Mouse (Mus musculus) kidney, postnatal 14 days (tissue): ENCODE measurements around the gene Opn1mw.
"Not testable (repeated sequence)": the region's sequence is repeated elsewhere in the genome, so short reads cannot be mapped to it uniquely, and the experiment has no call there.

Experiments used
- DNase-seq: peaks from one replicate; pipeline ENCODE4 v3.0.0; 2022; ENCODE audit warnings: mixed read lengths

Gene Opn1mw

DNA sequence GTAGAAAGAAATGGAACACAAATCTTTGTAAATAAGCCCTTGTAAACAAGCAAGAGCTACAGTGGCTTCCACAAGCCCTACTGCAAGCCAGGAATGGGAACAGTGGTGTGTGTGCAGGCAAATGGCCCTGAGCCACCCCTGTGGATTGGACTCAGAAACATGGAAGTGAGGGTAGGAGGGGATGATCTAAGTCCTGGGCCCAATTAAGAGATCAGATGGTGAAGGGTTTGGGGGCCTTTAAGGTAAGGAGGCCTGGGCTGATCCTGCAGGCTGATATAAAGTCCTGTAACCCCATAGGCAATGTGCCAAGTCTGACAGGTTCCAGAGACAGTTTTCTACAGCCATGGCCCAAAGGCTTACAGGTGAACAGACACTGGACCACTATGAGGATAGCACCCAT is at the start of gene Opn1mw:
Gene Opn1mw, plus strand, starts transcription at position 301 of the 400 bp plus-strand sequence.
- DNase-seq: no peak

DNA sequence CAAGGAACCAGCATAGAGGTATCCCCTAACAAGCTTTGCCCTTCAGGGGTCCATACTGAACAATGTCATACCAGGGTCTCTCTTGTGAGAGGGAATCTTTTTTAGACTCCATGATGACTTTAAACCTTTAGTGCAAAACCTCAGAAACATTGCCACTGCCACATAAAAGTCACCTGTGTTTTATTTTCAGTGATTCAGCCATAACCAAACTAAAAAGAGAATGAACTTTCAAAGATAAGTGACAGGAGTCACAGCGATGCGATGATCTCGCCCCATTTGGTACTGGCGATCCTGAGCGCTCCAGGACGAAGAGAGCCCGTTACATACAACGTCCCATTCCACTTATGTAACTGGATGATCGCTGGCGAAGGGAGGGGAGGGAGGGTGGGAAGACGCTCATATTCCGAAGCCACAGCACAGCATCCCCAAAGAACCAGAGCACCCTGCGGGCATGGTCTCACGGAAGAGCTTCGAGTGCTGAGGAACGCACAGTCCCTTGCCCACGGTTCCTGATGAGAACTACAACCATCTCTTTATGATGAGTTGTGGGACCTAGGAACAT is 42.9 kb upstream of the Opn1mw start:
- DNase-seq: no peak

DNA sequence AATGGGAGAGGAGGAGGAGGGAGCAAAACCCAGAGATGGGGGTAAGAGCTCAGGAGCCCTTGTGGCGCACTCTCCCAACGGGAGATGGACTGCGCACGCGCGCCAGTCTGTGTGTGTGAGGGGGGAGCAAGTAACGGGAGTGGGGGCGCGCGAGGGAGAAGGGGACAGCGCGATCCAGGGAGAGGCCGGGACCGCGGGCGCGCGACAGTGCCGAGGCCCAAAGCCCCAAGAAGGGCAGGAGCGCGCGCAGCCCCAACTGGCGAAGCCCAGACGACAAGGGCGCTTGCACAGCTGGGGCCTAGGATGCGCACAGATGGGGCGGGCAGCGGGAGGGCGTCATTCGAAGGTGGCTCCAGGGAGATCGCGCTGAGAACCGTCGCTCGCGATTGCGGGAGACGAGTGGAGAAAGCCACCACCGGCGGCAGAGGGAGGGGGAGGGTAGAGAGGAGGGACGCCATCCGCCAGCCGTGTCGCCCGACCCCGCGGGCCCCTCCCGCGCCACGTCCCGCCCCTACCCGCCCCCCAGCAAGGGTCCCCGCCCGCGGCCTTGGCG is 42.2 kb upstream of the Opn1mw start:
- peak; percentile 83 for DNase-seq

DNA sequence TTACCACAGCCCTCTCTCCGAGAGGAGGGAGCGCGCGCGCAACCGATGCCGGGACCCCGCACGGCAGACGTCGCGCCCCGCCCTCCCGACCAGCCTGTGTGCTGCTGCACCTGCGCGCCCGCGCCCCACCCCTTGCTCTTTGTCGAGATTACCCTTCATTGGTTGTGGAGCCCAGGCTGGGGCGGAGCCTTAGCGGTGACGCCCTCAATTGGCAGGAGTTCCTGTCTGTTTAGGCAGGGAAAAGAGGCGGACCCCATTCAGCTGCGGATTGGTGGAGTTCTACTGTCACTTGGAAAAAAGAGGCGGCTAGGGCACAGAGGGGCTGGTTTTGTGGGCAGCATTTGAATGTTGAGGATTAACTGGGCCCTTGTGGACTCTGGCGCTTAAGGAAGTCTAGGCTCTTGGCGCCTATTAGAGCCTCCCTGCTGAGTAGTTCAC is 41.6 kb upstream of the Opn1mw start:
- DNase-seq: peak; percentile 99

DNA sequence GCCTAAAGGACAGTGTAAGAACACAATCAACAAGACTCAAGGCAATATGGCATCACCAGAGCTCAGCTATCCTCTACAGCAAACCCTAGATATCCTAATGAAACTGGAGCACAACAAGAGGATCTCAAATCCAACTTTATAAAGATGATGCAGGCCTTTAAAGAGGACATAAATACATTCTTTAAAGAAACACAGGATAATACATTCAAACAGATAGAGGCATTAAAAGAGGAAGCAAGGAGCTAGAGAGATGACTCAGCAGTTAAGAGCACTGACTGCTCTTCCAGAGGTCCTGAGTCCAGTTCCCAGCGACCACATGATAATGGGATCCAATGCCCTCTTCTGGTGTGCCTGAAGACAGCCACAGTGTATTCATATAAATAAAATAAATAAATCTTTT is 32.1 kb upstream of the Opn1mw start:
- DNase-seq: no peak

DNA sequence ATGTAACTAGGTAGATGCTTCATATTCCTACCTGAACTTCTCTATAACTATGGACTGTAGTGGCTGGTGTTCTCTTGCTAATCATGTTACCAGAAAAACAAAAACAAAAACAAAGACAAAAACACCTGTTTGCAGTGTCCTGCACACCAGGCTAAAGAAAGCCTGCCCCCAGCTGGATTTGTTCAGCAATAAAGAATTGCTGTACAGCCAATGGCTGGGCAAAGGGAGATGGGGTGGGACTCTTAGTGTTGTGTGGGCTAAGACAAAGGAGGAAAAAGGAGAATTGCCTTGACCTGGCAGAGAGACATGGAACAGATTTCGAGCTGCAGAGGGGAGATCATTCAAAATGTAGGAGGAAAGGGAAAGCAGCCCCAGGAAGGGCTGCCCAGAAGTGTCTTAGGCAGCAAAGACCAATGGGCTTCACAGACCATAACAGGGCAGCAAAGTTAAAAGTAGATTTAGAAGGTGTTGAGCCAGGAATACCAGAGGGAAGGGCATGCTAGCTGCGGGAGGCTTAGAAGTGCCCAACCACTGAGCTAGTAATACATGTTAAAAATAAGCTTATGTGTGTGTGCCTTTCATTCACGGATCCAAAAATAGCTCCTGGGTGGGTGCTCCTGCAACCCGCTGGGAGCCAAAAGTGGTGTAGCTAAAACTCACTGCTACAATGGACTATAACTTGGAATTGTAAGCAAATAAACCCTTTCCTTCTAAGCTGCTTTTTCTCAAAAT is 23.6 kb upstream of the Opn1mw start:
- peak; percentile 3 for DNase-seq

DNA sequence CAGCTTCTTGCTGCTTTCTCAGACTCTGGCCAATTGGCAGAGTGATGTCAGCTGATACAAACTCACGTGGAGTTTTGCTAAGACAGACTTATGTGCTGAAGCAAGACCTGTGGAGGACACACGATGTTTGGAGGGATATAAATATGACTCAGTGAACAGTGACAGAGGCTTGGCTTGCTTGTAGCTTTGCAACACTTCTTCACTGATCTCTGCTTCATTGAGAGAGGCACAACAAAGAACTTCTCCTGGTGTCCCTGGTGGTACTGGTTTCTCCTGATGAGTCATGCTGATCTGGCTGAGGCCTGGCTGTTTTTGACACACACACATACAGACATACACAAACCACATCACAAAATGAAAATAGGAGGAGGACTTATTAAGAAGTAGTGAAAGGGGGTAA is 21.3 kb upstream of the Opn1mw start:
- no peak for DNase-seq

DNA sequence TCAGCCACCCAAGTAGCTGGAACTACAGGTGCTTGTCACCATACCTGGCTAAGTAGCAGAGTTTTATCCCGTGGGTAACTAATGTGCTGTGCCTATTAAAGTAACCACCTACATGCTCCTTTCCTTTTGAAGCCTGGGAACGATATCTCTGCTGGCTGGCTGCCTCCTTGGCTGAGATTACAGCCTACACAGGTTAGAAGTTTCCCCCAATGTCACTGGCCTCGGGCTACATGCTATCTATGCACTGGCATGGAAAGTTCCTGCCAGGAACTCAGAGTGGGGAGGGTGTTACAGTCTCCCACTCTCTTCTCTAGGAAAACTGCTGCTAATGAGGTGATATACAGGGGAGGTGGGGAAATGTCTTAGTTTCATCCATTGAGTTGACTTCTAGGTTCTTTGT is 18.5 kb upstream of the Opn1mw start:
- no peak for DNase-seq

DNA sequence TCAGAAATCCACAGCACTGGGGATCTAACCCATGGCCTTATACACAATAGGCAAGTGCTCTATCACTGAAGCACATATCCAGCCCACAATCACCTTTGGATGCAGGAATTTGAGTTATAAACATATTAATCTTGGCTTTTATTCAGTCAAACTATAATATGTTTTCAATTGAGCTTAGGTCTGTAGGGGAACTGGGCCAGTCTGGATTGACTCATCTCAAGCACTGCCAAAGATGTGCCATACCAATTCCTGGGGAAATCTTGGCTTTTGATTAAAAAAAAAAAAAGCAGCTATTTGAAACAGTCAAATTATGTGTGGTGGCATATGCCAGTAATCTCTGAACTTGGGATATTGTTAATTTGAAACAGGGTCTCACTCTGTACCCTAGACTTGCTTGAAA is 13.2 kb upstream of the Opn1mw start:
- no peak for DNase-seq

DNA sequence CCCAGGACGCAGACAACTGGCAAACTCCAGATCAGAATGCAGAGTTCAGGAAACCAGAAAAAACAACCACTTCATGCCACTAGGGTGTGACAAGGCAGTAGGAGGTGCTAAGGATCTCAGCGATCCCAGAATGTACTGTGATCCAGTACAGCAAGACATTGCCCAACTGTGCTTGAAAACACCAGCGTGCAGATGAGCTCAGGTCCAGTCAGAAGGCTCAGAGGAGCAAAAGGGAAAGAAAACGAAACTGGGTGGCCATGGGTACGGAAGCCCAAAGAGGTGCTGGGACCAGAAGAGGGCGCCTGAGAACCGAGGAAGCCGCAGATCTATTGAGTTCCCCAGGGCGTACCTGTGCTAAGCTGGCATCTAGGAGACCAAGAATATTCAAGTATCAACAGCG is 11.8 kb upstream of the Opn1mw start:
- peak; percentile 70 for DNase-seq

DNA sequence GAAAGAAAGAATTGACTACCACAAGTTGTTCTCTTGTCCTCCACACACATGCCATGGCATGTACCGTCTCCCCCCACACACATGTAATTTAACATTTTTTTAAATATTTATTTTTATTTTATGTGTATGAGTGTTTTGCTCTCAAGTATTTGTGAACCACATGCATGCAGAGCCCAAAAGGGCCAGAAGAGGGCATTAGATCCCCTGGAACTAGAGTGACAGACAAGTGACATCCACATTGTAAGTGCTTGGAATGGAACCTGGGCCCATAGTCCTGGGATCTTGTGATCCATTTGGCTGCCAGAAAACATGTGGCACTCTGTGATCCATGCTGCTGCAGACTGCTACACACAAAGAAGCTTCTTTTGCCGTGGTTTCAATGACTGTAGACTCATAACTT is 2.3 kb upstream of the Opn1mw start:
- DNase-seq: peak; percentile 1

DNA sequence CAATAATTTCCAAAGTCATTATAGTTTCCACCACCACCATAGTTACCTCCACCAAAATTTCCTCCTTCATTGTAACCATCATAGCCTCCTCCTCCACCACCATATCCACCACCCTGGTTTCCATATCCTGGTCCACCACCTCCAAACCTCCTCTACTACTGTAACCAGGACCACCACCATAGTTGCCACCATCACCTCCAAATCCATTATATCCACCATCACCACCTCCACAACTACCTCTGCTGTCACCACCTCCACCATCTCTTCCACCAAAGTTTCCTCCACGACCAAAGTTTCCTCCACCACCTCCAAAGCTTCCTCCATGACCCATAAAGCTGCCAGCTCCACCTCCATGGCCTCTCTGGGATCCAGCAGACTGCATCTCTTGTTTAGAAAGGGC is 8.0 kb downstream of the Opn1mw start, which contains the start of gene Mecp2:
Gene Mecp2, minus strand, starts transcription at position 101 of the 400 bp plus-strand sequence.
- not testable (repeated sequence) for DNase-seq

DNA sequence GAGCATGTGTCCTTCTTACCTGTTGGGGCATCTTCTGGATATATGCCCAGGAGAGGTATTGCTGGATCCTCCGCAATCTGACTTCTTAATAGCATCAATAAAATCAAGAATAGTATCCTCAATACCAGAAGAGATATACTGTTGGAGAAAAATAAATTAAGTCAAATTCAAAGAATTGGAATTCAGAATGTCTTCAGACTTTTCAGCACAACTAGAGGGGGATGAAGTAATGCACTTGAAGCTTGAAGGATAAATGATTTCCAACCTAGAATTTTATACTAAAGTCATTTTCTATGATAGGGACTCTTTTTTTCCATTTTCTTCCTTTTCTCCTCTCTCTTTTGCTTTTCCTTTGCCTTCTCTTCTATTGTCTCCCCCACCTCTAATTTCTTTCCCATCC is 40.5 kb downstream of the Opn1mw start, which contains the start of gene Tex28:
Gene Tex28, minus strand, starts transcription at position 101 of the 400 bp plus-strand sequence.
- DNase-seq: no peak

DNA sequence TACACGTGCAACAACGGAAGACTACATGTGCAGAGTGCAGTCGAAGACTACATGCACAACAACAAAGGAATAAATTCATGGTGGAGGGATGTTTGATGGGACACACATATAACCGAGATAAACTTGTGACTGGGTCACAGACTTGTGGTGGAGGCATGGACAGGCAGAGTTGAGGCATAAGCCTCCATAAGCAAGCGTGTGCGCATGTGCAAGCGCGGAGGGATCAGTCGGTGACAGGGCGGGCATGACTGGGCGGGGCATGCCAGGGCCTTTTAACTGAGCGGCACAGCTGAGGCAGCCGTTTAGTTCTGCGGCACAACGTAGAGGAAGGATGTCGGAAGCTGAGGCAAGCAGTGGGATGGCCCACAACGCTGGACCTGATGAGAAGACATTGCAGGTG is 49.7 kb downstream of the Opn1mw start, which contains the start of gene Tktl1:
Gene Tktl1, plus strand, starts transcription at position 301 of the 400 bp plus-strand sequence.
- DNase-seq: no peak
